Mouse (Mus musculus) thymus, adult 18-20 months (tissue): ENCODE results near the gene Prdx1.
"Not testable (repeated sequence)": the region's sequence is repeated elsewhere in the genome, so short reads cannot be mapped to it uniquely, and the experiment has no call there.

ENCODE experiments used
- DNase-seq, 2 experiments: peaks; one replicate each; pipeline ENCODE4 v3.0.0; 2022; ENCODE audit warnings: mixed read lengths in 2 of 2

The Prdx1 gene

DNA sequence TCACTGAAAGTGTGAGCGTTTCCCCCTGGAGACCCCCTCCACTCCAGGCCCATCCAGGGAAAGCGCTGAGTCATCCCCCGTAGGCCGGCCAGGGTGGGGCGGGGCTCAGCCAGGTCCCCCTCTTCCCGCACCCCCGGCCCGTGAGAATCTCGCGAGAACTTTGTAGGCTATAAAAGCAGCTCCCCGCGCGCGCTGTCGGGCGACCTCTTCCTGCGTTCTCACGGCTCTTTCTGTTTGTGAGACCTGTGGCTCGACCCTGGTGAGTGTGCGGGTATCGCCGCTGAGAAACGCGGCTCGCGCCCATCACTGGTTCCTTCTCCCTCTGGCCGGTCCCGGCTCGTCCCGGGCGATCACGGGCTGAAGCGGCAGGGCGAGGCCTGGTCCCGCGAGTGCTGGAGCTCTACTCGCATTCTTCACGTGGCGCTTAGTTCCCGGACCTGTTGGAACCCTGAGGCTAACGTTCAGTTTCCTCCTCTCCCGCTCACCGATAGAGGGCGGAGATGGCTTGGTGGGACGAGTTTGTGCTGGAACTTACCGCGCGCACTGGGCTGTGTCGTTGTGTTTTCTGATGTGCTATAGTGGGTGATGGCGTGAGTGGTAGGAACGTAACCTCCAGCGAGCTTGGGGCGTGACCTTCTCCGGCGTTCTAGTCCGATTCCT is at the start of gene Prdx1:
TSS of gene Prdx1 (plus strand) at position 143 of the 660 bp plus-strand sequence.
- DNase-seq: peak; percentile 86 to 93

DNA sequence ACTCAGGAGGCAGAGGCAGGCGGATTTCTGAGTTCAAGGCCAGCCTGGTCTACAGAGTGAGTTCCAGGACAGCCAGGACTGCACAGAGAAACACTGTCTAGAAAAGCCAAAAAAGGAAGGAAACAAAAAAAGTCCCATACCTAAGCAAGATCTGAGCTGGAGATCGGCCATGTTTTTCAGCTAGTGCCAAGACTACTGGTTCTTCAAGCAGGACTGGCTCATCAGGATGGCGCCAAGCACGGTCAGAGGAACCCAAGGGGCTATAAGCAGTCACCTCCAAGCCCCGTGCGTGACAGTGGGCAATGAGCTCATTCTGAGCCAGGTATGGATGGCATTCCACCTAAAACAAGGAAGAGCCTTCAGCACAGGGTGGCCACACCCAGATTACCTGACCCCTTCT is 46.5 kb upstream of the Prdx1 start:
- no peak for DNase-seq

DNA sequence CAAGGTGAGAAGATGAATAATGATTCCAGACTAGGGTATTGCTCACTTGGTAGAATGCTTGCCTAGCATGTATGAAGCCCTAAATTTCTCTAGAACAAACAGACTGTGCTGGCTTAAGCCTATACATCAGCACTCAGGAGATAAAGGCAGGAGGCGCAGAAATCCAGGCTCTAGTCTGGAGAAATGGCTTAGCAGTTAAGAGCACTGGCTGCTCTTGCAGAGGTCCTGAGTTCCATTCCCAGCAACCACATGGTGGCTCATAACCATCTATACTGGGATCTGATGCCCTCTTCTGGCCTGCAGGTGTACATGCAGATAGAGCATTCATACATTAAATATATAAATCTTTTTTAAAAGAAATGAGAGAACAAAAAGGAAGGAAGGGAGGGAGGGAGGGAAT is 43.3 kb upstream of the Prdx1 start:
- DNase-seq: no peak

DNA sequence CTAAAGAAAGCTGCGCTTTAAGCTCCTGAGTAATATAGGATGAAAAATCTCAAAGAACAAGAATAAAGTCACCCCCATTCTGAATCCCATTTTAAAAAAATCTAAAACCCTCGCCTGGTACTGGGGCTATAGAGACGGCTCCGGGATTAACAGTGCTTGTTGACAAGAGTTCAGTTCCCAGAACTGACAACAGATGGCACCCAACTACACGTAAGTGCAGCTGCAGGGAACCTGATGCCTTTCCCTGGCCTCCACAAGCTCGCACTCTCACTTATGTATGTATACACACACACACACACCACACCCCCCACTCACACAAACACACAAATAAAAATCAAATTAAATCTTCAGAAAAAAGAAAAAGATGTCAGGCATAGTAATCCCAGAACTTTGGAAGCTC is 41.0 kb upstream of the Prdx1 start:
- DNase-seq: no peak

DNA sequence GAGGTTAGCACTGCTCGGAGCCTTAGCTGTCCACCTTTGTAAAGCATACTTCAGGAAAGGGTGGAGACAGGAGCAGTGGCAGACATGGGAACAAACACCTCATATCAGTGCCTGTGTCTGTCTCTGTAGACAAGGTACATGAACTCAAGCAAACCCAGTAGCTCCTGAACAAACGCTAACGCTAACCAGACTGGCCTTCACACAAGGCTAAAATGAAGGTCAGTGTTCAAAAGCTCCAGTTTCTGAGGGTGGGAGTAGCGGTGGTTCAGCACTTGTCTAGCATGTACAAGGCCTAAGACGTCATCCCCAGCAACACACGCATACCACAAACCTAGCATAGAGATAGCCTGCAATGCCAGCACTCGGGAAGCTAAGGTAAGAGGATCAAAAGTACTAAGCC is 39.7 kb upstream of the Prdx1 start:
- DNase-seq: no peak

DNA sequence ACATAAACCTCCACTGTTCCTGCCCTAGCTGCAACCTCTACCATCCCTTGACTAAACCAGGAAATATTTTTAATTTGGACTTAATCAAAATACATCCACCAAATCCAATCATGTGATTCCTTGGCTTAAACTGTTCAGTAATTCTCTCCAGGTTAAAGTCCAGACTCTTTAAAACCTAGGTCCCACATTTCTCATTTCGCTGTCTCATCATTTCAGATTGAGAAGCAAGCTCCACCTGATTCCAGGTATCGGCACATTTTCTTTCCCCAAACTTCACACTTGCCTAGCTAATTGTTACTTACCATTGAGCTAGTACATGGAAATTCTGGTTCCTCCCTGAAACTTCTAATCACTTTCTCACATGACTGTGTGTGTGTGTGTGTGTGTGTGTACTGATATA is 35.9 kb upstream of the Prdx1 start:
- no peak for DNase-seq

DNA sequence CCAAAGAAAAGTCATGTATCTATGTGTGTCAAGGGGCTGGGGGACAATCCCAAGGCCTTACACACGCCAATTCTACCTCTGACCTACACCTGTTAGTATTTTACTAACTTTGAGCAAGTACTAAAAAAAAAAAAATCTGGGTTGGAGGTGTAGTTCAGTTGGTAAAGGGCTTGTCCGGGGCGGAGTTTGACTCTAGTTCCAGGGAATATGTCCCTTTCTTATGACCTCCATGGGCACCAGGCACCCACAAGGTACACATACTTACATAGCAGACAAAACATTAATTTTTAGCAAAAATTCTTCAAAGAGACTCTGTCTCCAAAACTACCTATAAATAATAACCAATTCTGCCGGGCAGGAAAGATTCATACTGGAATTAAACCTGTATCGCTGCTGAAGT is 35.0 kb upstream of the Prdx1 start:
- no peak for DNase-seq

DNA sequence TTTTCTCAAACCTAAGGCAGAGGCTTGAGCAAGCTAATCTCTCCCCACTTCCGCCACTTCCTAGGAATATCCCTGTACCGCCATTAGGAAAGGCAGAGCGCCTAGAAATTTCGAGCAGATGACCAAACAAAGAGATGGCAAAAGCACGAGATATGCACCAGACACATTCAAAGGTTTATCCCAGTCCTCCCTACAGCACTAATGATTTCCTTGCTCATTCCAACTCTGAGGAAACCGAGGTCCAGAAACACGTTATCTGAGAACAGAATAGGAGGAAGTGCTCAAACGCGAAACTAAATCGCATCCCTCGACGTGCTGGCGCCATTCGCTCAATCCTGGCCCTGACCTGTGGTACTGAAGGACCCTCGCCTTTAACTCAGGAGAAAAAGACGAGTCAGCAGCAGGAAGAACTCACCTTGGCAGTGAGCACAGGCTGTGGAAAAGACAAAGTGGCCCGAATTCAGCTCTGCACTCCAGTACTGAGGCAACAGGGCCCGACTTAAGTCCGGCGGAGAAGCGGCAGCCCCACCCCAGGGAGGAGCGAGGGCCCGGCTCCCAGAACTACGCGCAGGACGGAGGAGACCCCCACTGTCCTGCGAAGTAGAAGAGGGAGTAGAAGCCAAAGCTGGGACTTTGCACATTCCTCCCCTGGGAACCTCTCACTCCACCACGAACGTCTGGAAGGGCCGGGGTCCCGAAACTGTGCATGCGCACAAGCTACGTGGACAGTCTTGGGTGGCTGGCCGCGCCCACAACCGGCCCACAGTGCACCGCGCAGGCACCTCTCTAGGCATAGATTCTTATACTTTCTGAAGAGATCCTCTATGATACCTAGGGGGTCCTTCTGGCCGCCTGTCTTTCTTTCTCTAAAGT is 34.2 kb upstream of the Prdx1 start, which contains the start of gene Akr1a1:
TSS of gene Akr1a1 (minus strand) at position 757 of the 873 bp plus-strand sequence.
- DNase-seq: peak; percentile 85 to 87

DNA sequence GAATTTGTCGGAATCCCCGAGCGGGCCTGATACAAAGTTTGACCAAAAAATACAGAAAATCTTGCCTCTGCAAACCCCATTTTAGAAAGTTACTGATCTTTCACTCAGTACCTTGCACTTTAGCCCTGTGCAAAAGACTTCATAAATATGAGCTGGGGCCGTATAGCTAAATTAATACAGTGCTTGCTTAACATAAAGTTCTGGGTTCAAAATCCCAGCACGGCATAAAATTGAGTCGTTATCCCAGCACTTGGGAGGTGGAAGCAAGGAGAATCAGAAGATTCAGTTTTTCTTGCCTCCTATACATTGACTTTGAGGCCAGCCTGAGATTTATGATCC is 33.6 kb upstream of the Prdx1 start:
- no peak for DNase-seq

DNA sequence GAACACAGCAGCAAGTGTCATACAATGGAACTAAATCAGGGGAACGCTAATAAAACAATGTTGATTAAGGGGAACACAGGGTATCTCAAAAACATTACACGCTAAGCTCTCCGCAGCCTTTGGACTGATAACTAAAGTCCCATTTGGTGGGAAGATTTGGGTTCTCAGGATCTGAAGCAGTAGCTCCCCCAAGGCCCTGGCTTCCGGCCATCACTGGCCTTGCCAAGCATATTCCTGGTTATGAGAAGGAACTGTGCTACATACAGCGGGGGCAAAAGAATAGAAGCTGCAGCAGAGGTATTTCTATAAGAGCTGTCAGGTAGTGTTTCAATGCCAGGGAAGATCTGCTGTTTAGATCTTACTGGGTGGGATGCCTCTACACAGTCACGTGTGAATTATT is 32.1 kb upstream of the Prdx1 start:
- no peak for DNase-seq

DNA sequence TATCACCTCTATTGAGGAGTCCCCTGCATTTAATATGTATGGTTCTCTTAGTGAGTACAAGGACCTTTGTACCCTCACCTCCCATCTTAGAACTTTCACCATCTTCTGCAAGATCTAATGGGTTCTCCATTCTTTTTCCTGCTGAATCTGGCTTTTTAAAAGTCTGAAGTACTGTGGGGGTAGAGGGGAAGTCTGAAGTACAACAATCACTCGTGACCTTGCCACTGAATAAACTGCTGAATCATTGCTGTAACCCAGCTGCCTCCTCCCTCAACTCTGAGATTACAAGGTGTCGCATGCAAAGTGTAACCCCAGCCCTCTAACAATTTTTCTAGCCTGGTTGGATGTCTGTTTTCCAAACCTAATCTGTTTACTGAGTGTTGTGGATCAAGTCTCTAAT is 30.2 kb upstream of the Prdx1 start:
- no peak for DNase-seq

DNA sequence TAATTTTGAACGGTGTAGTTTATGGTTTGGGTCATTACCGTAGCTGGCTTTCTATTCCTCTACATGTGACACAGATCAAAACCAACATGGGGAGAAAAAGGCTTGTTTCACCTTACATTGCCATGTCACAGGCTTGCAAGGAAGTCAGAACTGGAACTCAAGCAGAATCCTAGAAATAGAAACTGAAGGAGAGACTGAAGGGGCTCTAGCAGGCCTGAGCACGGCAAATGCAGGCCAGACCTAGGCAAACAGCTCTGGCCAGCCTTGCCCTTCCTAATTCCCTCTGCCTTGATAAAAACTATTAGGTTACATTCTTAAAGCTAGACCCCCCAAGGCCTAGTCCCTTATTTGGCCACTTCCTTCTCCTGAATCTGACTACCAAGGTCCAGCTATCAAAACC is 29.7 kb upstream of the Prdx1 start:
- DNase-seq: no peak

DNA sequence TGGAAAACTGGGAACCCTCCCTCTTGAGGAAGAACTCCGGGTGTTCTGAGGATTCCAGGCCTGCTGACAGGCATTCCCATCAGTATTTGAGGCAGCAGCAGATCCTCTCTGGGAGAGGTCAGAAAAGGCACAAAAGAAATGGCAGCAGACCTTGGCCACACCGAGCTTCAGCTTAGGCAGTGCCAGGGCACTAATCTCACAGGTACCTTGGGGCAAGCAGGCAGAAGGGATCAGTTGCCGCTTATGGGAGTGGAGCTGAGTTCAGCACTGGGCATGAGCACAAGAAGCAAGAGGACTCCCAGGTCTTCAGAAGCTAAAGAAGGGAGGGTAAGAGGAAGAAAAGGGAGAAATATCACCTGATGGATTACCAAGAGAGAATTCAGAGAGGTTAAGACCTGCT is 27.4 kb upstream of the Prdx1 start:
- no peak for DNase-seq

DNA sequence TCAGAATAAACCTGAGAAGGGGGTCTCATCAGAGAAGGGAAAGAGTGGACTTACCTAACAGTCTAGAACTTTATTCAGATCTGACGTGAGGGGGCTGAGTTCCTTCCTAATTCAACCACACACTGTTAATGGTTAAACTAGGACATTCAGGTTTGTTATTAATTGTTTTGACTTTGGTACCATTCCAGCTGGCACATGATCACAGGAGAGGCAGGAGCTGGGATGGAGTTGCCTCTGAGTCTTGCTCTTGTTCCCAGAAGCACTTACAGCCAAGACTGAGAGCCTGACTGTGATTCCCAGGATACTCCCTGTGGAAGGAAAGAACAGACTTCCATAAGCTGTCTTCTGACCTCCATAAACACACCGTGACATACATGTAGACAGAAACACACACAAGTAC is 25.9 kb upstream of the Prdx1 start:
- DNase-seq: no peak

DNA sequence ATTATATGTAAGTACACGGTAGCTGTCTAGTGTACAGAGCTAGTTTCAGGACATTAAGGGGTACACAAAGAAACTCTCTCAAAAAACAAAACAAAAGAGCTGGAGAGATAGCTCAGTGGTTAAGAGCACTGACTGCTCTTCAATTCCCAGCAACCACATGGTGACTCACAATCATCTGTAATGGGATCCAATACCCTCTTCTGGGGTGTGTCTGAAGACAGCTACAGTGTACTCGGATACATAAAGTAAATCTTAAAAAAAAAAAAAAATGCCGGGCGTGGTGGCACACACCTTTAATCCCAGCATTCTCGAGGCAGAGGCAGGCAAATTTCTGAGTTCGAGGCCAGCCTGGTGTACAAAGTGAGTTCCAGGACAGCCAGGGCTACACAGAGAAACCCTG is 25.4 kb upstream of the Prdx1 start:
- not testable (repeated sequence) for DNase-seq

DNA sequence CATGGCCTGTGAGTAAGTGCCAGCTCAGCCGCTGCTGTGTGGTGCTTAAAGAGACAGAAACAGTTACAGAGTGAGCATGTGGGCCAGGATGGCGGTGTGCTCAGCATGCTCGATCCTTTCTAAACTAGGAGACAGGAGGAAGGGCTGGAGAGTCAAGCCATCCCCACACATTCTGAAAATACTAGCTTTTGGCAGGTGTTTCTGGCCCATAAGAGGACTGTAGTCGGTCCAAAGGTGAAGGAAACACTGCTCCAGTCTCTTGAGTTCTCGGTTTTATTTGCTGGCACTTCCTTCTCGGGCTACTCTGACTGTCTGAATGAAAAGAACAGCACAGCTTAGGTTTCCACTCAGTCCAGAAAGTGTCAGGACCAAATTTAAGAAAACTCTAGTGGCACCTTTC is 24.5 kb upstream of the Prdx1 start:
- DNase-seq: no peak

DNA sequence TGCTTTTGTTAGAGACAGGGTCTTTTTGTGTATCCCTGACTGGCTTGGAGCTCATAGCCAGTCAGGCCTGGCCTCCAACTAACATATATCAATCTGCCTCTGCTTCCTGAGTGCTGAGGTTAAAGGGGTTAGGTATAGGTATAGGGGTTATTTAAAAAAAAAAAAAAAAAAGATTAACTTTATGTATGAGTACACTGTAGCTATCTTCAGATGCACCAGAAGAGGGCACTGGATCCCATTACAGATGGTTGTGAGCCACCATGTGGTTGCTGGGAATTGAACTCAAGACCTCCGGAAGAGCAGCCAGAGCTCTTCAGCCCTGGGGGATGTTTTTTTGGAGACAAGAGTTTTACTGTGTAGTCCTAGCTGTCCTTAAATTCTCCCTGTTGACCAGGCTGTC is 23.3 kb upstream of the Prdx1 start:
- DNase-seq: no peak

DNA sequence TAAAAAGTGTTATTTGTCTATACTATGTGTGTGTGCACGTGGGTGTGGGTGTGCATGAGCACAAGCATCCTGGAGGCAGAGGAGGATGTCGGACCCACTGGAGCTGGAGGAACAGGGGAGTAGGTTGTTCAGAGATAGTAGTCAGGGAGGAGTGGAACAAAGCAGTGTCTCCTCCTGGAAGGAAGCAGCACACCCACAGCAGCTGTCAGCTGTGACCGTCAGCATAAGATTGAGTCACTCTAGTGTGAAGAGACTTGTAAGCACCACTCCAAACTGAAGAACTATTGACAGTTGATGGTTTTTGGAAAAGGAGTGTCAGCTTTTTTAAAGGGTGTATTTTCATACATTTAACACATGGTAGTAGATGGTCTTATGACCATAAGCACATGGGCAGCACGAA is 18.7 kb upstream of the Prdx1 start:
- DNase-seq: no peak

DNA sequence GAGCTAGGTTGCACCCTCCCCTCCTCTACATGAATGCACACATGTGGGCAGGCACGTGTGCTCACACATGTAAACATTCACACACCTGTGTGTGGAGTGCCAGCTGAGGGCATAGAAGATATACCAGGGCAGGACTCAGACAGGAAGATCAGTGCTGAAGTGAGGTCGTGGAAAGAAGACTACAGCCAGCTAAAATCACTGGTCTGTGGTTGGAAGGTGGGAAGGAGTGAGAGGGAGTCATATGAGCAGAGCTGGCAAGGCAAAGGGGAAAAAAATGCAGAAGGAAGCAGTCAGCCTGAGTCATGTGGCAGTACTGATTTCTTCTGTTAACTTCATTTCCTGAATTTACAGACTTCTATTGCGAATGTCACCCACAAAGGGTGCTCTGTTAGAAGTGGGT is 17.2 kb upstream of the Prdx1 start:
- DNase-seq: no peak

DNA sequence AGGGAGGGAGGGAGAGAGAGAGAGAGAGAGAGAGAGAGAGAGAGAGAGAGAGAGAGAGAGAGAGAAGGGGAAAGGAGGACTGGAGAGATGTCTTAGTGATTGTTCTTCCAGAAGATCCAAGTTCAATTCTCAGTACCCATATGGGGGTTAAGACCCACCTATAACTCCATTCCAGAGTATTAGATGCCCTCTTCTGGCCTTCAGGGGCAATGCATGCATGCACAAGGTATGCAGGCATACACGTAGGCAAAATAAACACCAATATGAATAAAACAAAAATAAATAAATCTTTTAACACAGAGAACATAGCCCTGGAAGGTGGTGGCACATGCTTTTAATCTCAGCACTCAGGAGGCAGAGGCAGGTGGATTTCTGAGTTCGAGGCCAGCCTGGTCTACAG is 16.1 kb upstream of the Prdx1 start:
- DNase-seq: no peak

DNA sequence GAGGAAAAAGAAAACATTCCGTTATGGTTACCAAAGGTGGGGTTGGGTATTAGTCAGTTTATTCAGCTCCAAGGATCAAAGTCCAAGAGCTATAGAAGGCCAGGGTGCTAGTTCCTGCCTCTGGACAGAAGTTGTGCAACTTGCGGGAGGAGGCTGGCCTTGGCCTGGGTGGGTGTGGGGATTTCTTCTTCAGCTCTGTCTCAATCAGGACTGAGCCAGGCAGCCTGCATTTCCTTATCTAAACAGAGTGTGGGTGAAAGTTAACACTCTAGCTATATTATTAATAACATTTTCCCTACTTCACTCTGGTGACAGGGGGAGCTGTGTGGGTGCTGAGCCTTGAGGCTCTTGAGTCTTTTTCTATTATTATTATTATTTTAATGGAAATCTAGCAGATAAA is 12.6 kb upstream of the Prdx1 start:
- DNase-seq: peak in 1 of 2 experiments; percentile 3

DNA sequence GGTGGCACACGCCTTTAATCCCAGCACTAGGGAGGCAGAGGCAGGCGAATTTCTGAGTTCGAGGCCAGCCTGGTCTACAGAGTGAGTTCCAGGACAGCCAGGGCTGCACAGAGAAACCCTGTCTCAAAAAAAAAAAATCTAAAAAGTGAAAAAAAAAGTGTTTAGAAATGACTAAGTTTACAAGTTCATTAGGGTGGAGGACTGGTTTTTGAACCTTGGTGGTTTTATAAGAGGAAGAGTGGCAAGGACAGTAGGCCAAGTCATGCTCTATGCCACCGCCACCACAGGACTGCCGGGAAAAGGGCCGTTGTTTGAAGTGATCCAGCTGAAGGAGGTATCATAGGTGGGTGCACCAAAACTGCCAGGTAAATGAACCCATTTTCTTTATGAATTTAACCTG is 10.6 kb upstream of the Prdx1 start:
- DNase-seq: not testable (repeated sequence)

DNA sequence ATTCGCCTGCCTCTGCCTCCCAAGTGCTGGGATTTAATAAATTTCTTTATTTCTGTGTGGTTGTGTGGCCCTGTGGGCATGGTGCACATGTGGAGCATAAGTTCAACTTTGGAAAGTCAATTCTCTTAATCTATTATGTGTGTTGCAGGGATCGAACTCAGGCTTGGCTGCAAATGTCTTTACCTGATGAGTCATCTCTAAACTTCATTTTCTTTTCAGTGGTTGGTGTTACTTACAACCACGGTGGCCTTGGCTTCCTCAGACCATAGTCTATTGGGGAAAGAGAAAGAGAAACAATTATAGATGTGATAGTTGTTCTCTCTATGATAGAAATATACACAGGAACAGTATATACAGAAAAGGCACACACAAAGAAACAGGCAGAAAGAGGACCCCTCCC is 9.3 kb upstream of the Prdx1 start:
- DNase-seq: no peak

DNA sequence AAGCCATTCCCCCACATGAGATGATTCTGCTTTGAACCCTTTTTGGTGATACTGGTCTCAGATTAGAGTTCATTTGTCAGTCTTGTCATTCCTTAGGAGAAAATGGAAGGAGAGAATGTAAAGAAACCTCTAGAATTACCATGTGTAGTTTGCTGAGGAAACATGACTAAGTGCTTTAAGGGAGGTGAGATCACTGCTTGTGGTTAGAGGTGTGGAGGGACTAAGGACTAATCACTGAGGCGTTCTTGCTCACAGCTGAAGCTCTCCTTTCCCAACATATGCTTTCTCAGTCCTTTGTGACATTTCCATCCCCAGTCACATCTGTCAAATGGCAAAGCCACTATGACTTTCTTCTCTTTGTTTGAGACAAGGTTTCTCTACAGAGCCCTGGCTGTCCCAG is 7.5 kb upstream of the Prdx1 start:
- no peak for DNase-seq

DNA sequence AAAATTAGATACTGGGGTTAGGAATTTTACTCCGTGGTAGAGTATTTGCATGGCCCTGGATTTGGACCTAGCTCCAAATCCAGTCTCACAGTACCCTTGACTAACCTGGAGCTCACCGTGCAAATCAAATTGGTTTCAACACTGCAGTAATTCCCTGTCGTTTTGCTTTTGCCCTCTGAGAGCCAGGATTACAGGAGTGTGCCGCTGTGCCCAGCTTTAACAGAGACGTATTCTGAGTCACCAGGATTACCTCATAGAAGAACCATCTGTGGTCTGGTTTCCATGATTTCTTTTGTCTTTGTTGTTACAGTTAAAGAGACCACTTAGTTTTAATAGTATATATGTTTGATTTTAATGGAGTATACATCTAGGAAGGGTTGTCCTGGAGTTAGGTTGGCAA is 6.2 kb upstream of the Prdx1 start:
- no peak for DNase-seq
